Mouse (Mus musculus) kidney, adult 18-20 months (tissue): ENCODE measurements around the gene Snapin.

Experiments
- DNase-seq: peaks from one replicate; pipeline ENCODE4 v3.0.0; 2021

Gene Snapin

DNA sequence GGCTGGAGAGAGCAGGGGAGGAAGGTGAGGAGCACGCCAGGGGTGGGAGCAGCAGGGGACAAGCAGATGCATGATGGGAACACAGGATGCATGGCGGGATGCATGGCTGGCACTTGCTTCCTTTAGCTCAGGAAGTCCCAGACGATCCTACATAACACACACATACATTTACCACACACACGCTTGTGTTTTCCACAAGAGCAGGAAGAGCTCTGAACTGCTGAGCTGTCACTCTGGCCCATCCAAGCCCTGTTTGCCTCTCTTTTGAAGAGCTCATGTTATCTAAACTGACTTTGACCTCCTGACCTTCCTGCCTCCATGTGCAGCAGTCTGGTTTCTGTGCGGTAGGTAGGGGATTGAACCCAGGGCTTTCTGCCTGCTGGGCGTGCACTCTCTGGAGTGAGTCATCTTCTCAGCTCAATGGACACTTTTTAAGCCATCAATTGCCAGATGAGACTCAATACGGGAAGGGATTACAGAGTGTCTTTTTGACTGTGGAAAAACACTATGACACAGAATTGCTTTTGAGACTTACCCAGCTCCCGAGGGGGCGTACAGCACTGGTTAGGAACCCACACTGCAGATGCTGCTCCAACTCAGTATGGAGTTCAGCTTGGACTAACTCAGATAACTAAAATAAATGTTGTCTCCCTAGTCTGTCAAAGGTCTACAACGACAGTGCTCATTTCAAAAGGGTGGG is 39.3 kb downstream of the Snapin start:
- no peak for DNase-seq

GRCm38 (mm10) chr3:90450874-90451273 is 40.0 kb downstream of the Snapin start:
- no peak for DNase-seq

GRCm38 (mm10) chr3:90448626-90449025 is 42.2 kb downstream of the Snapin start:
- DNase-seq, result peak; percentile 14

GRCm38 (mm10) chr3:90447123-90447494 is 43.7 kb downstream of the Snapin start:
- DNase-seq, result peak; percentile 51

DNA sequence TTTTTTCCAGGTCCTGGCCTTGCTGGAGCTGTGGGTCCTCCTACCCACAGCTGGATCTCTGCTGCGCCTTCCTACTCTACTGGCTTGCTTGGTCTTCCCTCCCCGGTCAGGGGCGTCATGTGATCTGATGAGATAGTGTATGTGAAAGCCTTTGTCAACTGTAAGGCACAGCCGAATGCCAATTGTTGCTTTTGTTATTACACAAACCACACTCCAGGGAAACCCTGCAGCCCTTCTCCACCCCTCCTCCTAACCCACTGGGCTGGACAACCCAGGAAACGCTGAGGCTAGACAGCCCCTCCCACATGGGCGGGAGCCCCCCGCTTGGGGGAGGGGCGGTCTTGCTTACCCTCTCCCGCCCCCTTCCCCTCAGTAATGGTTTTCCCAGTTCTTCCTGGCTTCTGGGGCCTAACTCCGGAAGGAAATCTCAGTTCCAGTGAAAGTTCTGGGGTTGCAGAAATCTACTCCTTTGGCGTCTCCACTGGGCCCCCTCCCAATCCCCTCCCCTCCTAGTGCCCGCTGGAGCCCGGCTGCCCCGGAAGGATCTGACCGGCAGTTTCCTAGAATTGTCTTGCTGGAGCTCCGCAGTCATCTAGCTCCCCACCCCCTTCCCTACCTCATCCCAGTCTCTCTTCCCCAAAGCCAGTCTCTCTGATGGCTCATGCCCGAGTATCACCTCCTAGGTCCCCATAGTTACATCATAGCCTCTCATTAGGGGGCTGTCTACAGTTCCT is 44.3 kb downstream of the Snapin start:
- DNase-seq, result peak; percentile 83

DNA sequence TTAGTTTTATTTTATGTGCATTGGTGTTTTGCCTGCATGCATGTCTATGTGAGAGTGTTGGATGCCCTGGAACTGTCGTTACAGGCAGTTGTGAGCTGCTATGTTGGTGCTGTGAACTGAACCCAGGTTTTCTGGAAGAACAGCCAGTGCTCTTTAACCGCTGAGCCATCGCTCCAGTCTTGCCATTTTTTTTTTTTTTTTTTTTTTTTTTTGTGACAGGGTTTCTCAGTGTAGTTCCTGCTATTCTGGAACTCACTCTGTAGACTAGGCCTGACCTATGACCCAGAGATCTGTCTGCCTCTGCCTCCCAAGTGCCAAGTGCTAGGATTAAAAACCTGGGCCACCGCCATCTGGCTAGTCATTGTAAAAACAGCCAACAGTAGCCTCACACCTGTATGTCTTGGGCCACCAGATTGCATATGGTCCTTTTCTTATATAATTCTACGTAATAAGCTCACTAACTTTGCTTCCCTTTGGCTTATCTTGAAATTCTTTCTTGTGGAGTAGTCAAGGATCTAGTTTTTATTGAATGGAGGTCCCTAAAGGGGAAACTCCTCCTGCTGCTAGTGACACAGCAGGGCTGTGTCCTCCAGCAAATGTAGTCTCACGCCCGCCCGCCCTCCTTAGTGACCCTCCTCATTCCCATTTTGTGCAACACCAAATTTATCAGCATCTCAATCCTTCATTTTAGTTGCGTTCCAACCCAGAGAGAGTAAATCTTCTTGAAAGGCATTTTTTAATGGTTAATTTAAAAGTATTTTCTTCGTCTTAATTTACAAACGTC is 45.2 kb downstream of the Snapin start:
- no peak for DNase-seq

DNA sequence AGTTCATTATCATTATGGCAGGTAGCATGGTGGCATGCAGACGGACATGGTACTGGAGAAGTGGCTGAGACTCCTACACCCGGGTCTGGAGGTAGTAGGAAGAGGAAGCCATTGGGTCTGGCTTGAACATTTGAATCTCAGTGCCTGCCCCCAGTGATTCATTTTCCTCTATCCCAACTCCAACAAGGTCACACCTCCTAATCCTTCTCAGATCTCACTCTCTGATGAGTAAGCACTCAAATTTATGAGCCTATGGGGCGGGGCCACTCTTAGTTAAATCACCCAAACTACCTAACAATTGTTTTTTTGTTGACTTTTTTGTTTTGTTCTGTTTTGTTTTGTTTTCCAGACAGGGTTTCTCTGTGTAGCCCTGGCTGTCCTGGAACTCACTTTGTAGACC is 46.9 kb downstream of the Snapin start:
- DNase-seq, result no peak

- no peak for DNase-seq
Observed at GRCm38 (mm10) chr3:90440756-90441155, 50.1 kb downstream of the Snapin start.
